Mouse (Mus musculus) kidney, postnatal 0 days (tissue): ENCODE measurements around the gene Grk3. TPM values are rescaled to one million over a fixed set of nuclear protein-coding genes. Genes with fewer than 3 reads are reported as not detected.

Source experiments
- ATAC-seq: fragments of 200-750 bp; cut with Nextera tagmentation; replicated peaks from 2 replicates; pipeline ENCODE4 v1.8.0; 2017; ENCODE audit warnings: low read depth, moderate number of reproducible peaks, moderate TSS enrichment, moderate library complexity; ENCODE audit not compliant: low FRiP score
- DNase-seq: peaks from one replicate; pipeline ENCODE4 v3.0.0-alpha.2; 2016; ENCODE audit warnings: low spot score
- H3K27ac ChIP-seq: fragments of 300-500 bp; sonication (generic); 2 replicates; pipeline ENCODE4 v1.5.1; 2014; ENCODE audit warnings: mild to moderate bottlenecking
- H3K27me3 ChIP-seq: fragments of 300-500 bp; sonication (generic); 2 replicates; pipeline ENCODE4 v1.6.1; 2014; ENCODE audit warnings: low read length, mixed read lengths; ENCODE audit not compliant: insufficient read depth
- H3K36me3 ChIP-seq: fragments of 300-500 bp; sonication (generic); 2 replicates; pipeline ENCODE4 v1.6.1; 2014; ENCODE audit warnings: low read length, mixed read lengths; ENCODE audit not compliant: insufficient read depth
- H3K4me1 ChIP-seq: fragments of 300-500 bp; sonication (generic); replicated peaks from 2 replicates; pipeline ENCODE4 v1.6.1; 2014; ENCODE audit warnings: antibody characterized with exemption, low read length, mixed read lengths; ENCODE audit not compliant: insufficient read depth
- H3K4me2 ChIP-seq: fragments of 300-500 bp; sonication (generic); 2 replicates; pipeline ENCODE4 v1.6.1; 2014; ENCODE audit warnings: mild to moderate bottlenecking, low read length, moderate library complexity, mixed read lengths
- H3K4me3 ChIP-seq: fragments of 300-500 bp; sonication (generic); replicated peaks from 2 replicates; pipeline ENCODE4 v1.5.1; 2014; ENCODE audit warnings: low read depth, low read length
- H3K9ac ChIP-seq: fragments of 300-500 bp; sonication (generic); 2 replicates; pipeline ENCODE4 v1.6.1; 2014; ENCODE audit warnings: low read depth, low read length
- H3K9me3 ChIP-seq: fragments of 300-500 bp; sonication (generic); replicated peaks from 2 replicates; pipeline ENCODE4 v1.6.1; 2016; ENCODE audit warnings: low read length, inconsistent platforms, mixed read lengths
- CTCF ChIP-seq: IDR thresholded peaks from 2 replicates; pipeline ENCODE4 v1.5.1; 2016; ENCODE audit warnings: antibody characterized with exemption, low read depth, mild to moderate bottlenecking, moderate library complexity
- WGBS: fragments of 180-500 bp; shearing (Covaris S2); extraction: QIAGEN DNeasy Blood & Tissue Kit; methylation state at CpG from one replicate; pipeline ENCODE4 v1.1.7; 2014; 5-methylcytosine and 5-hydroxymethylcytosine counted together
- polyA plus RNA-seq: library from polyadenylated mRNA; unstranded; fragments of >200 nt; fragmentation: Nextera tagmentation; extraction: Ambion mirVana; gene quantifications from 2 replicates; pipeline ENCODE4 v1.2.1, GENCODE M21; 2015

Gene Grk3
- polyA plus RNA-seq, 1 experiment from 2014 or later: 4.4 TPM

GRCm38 (mm10) chr5:112888651-112889050 is 126.9 kb downstream of the Grk3 start:
- no peak for DNase-seq
- Histone ChIP-seq H3K36me3 (no peaks in the 10 kb centered on the region), H3K4me1 (no peaks in the 10 kb centered on the region), H3K4me3 (no peak overlapping the region), H3K4me2 (no peak overlapping the region), H3K9me3 (no peaks in the 10 kb centered on the region), H3K27ac (no peak overlapping the region), H3K9ac (no peak overlapping the region), H3K27me3 (no peaks in the 10 kb centered on the region)
- no peak for ATAC-seq
- no peak for TF ChIP-seq CTCF
- 58% methylated on average over 7 of the region's 7 CpGs for WGBS

GRCm38 (mm10) chr5:112886687-112887491 is 128.7 kb downstream of the Grk3 start:
- DNase-seq: no peak
- WGBS: 60% methylated on average over 17 of the region's 17 CpGs
- no peak for ATAC-seq

GRCm38 (mm10) chr5:112877391-112878115 is 138.0 kb downstream of the Grk3 start:
- ATAC-seq (no peak), DNase-seq (no peak)
- Histone ChIP-seq H3K36me3 (no peaks in the 10 kb centered on the region), H3K9me3 (no peaks in the 10 kb centered on the region), H3K4me1 (no peaks in the 10 kb centered on the region), H3K4me2 (no peak overlapping the region), H3K9ac (no peak overlapping the region), H3K4me3 (no peak overlapping the region), H3K27me3 (no peaks in the 10 kb centered on the region), H3K27ac (no peak overlapping the region)
- 57% methylated on average over 14 of the region's 14 CpGs for WGBS
- TF ChIP-seq CTCF: no peak

More at GRCm38 (mm10) chr5:112886687-112887491, 128.7 kb downstream of the Grk3 start:
- no peak for TF ChIP-seq CTCF
- no peaks in the 10 kb centered on the region for H3K9me3 ChIP-seq
- no peak overlapping the region for H3K27ac ChIP-seq
- H3K4me1 ChIP-seq: no peaks in the 10 kb centered on the region
- no peak overlapping the region for H3K4me3 ChIP-seq
- no peaks in the 10 kb centered on the region for H3K36me3 ChIP-seq
- H3K4me2 ChIP-seq: no peak overlapping the region
- H3K9ac ChIP-seq: no peak overlapping the region
- H3K27me3 ChIP-seq: no peaks in the 10 kb centered on the region

- DNase-seq (peak; percentile 59), ATAC-seq (no peak)
- H3K9me3 ChIP-seq: no peaks in the 10 kb centered on the region
- no peak overlapping the region for H3K9ac ChIP-seq
- no peak overlapping the region for H3K4me3 ChIP-seq
- H3K4me2 ChIP-seq: no peak overlapping the region
- H3K27me3 ChIP-seq: no peaks in the 10 kb centered on the region
- WGBS: 23% methylated on average over 4 of the region's 4 CpGs
- no peaks in the 10 kb centered on the region for H3K36me3 ChIP-seq
- H3K4me1 ChIP-seq: no peaks in the 10 kb centered on the region
- TF ChIP-seq CTCF: peak; percentile 89
- H3K27ac ChIP-seq: no peak overlapping the region
Observed at GRCm38 (mm10) chr5:112876846-112877390, 138.7 kb downstream of the Grk3 start.

- no peak for TF ChIP-seq CTCF
- no peak for ATAC-seq
- H3K36me3 ChIP-seq: no peaks in the 10 kb centered on the region
- H3K4me2 ChIP-seq: no peak overlapping the region
- H3K27ac ChIP-seq: no peak overlapping the region
- H3K9ac ChIP-seq: no peak overlapping the region
- no peak overlapping the region for H3K4me3 ChIP-seq
- no peak for DNase-seq
- WGBS: 58% methylated on average over 6 of the region's 6 CpGs
- no peaks in the 10 kb centered on the region for H3K9me3 ChIP-seq
- no peaks in the 10 kb centered on the region for H3K4me1 ChIP-seq
- no peaks in the 10 kb centered on the region for H3K27me3 ChIP-seq
Observed at GRCm38 (mm10) chr5:112872999-112873398, 142.6 kb downstream of the Grk3 start.

- H3K9me3 ChIP-seq: no peaks in the 10 kb centered on the region
- whole genome bisulfite sequencing: 20% methylated on average over 9 of the region's 9 CpGs
- ATAC-seq: no peak; the same call in 1 of the 2 replicates
Observed at GRCm38 (mm10) chr5:112870729-112871128, 144.9 kb downstream of the Grk3 start.

More at GRCm38 (mm10) chr5:112870729-112871128, 144.9 kb downstream of the Grk3 start:
- no peaks in the 10 kb centered on the region for H3K4me1 ChIP-seq
- H3K4me2 ChIP-seq: no peak overlapping the region
- DNase-seq: peak; percentile 83
- H3K9ac ChIP-seq: no peak overlapping the region
- H3K27ac ChIP-seq: no peak overlapping the region
- H3K27me3 ChIP-seq: no peaks in the 10 kb centered on the region
- H3K4me3 ChIP-seq: no peak overlapping the region
- peak; percentile 91 for TF ChIP-seq CTCF
- H3K36me3 ChIP-seq: no peaks in the 10 kb centered on the region
